ENCODE assay signal across 9 mouse cellular contexts in genomic region chr9:106600546-106600945, GRCm38 (mm10). TPM values are rescaled to one million over a fixed set of nuclear protein-coding genes. Genes with fewer than 3 reads are reported as not detected.
A peak's percentile ranks its signal among the peaks of the same experiment; 100 is the strongest.
DNase-seq lines count a peak whose midpoint lies in the region; ATAC-seq and TF ChIP-seq lines count a peak whose summit lies in the region.
"Had no signal": no experiment of that assay in that cellular context is flagged by ENCODE, and none has a peak within 500 bp of the region (broad histone marks: within the 10 kb centered on the region; RNA-seq: fewer than 3 reads in every experiment).

No protein-coding gene starts in this region.

- 22% methylated on average over 8 of the region's 8 CpGs for WGBS in forebrain, embryonic 14.5 days
- 21% methylated on average over 8 of the region's 8 CpGs for WGBS in forebrain, embryonic 15.5 days
- 26% methylated on average over 8 of the region's 8 CpGs for WGBS in liver, postnatal 0 days (ENCODE audit: insufficient replicate concordance)
- 24% methylated on average over 8 of the region's 8 CpGs for WGBS in small intestine, adult 2 months

- no peak overlapping the region for H3K4me2 ChIP-seq in forebrain, embryonic 14.5 days (ENCODE audit: low read length)
- H3K4me2 ChIP-seq in forebrain, embryonic 15.5 days (replicated peaks) = no peak overlapping the region
- no peak overlapping the region for H3K4me2 ChIP-seq in liver, postnatal 0 days (ENCODE audit: low read depth, low read length)

- no peak overlapping the region for H3K27ac ChIP-seq in forebrain, embryonic 14.5 days (ENCODE audit: low read depth, low read length)
- no peak overlapping the region for H3K27ac ChIP-seq in forebrain, embryonic 15.5 days (replicated peaks)
- H3K27ac ChIP-seq in liver, postnatal 0 days (ENCODE audit: low read depth) = no peak overlapping the region
- H3K27ac ChIP-seq in small intestine, adult 2 months (ENCODE audit: insufficient read depth, low read depth, low read length) = no peak overlapping the region

- no peak for TF ChIP-seq POLR2A in small intestine, adult 2 months (IDR thresholded peaks at IDR 0.05; ENCODE audit: low read depth, low read length)

- peak; percentile 81 for TF ChIP-seq CTCF in liver, postnatal 0 days (IDR thresholded peaks at IDR 0.05; ENCODE audit: low read depth)
- peak; percentile 71; the same call in 1 of the 2 replicates for TF ChIP-seq CTCF in small intestine, adult 2 months (IDR thresholded peaks at IDR 0.05; ENCODE audit: extremely low read depth, insufficient read length, insufficient replicate concordance, low read depth, low read length)

- H3K27me3 ChIP-seq in forebrain, embryonic 14.5 days (replicated peaks; ENCODE audit: control insufficient read depth, insufficient read depth, low read length) = no peaks in the 10 kb centered on the region
- no peaks in the 10 kb centered on the region for H3K27me3 ChIP-seq in forebrain, embryonic 15.5 days
- no peaks in the 10 kb centered on the region for H3K27me3 ChIP-seq in liver, postnatal 0 days (ENCODE audit: insufficient read depth, low read length)
- no peaks in the 10 kb centered on the region for H3K27me3 ChIP-seq in small intestine, adult 2 months (ENCODE audit: control insufficient read depth, insufficient read depth, low read length)

- no peaks in the 10 kb centered on the region for H3K36me3 ChIP-seq in forebrain, embryonic 14.5 days (ENCODE audit: control insufficient read depth, insufficient read depth, low read length)
- H3K36me3 ChIP-seq in forebrain, embryonic 15.5 days = no peaks in the 10 kb centered on the region
- no peaks in the 10 kb centered on the region for H3K36me3 ChIP-seq in liver, postnatal 0 days (replicated peaks; ENCODE audit: insufficient read depth, low read length)
- no peaks in the 10 kb centered on the region for H3K36me3 ChIP-seq in small intestine, adult 2 months (ENCODE audit: control insufficient read depth, insufficient read depth, low read length)

- TF ChIP-seq EP300 in liver, postnatal 0 days (IDR thresholded peaks at IDR 0.05; ENCODE audit: low read depth) = no peak

- peak; percentile 79 for DNase-seq in forebrain, embryonic 14.5 days (ENCODE audit: low spot score)
- peak; percentile 8 to 53 for DNase-seq in spleen, postnatal 10 days (ENCODE audit: low spot score in 2 of 2)
- no peak for DNase-seq in spleen, postnatal 36 days (ENCODE audit: low spot score in 2 of 2)
- DNase-seq in cerebellum, adult 8-10 months = peak; percentile 26
- peak; percentile 67 for DNase-seq in induced T-regulatory cell, adult 2 months (ENCODE audit: low read depth)
- peak; percentile 64 for DNase-seq in liver, postnatal 0 days

- H3K9me3 ChIP-seq in forebrain, embryonic 14.5 days (replicated peaks; ENCODE audit: control insufficient read depth, low read length) = no peaks in the 10 kb centered on the region
- no peaks in the 10 kb centered on the region for H3K9me3 ChIP-seq in forebrain, embryonic 15.5 days
- H3K9me3 ChIP-seq in liver, postnatal 0 days (ENCODE audit: low read length) = no peaks in the 10 kb centered on the region

- no peak for ATAC-seq in forebrain, embryonic 14.5 days
- no peak for ATAC-seq in forebrain, embryonic 15.5 days (replicated peaks)
- ATAC-seq in liver, postnatal 0 days = no peak

- no peaks in the 10 kb centered on the region for H3K4me1 ChIP-seq in forebrain, embryonic 14.5 days (ENCODE audit: control insufficient read depth, insufficient read depth, low read length)
- H3K4me1 ChIP-seq in forebrain, embryonic 15.5 days = no peaks in the 10 kb centered on the region
- H3K4me1 ChIP-seq in liver, postnatal 0 days (ENCODE audit: insufficient read depth) = no peaks in the 10 kb centered on the region
- no peaks in the 10 kb centered on the region for H3K4me1 ChIP-seq in small intestine, adult 2 months (ENCODE audit: control insufficient read depth, insufficient read depth, insufficient read length, low read length)

- no peak overlapping the region for H3K4me3 ChIP-seq in forebrain, embryonic 14.5 days (ENCODE audit: low read depth, low read length)
- H3K4me3 ChIP-seq in forebrain, embryonic 15.5 days = no peak overlapping the region
- H3K4me3 ChIP-seq in liver, postnatal 0 days (ENCODE audit: low read depth, low read length) = no peak overlapping the region
- no peak overlapping the region for H3K4me3 ChIP-seq in small intestine, adult 2 months (ENCODE audit: low read depth, low read length)

- H3K9ac ChIP-seq in forebrain, embryonic 14.5 days (ENCODE audit: low read length) = no peak overlapping the region
- no peak overlapping the region for H3K9ac ChIP-seq in forebrain, embryonic 15.5 days (replicated peaks)
- no peak overlapping the region for H3K9ac ChIP-seq in liver, postnatal 0 days (replicated peaks)

RNA-seq across cellular contexts. Expression of gene Iqcf6, which starts 25.8 kb away (rescaled TPM):
- polyA plus RNA-seq in forebrain, embryonic 14.5 days (2014; fragmentation: Nextera tagmentation; extraction: Ambion mirVana) = not detected in 2 replicates
- polyA plus RNA-seq in forebrain, embryonic 15.5 days (2015; fragmentation: Nextera tagmentation; extraction: Ambion mirVana) = not detected in 2 replicates
- polyA plus RNA-seq in liver, postnatal 0 days (2015; fragmentation: Nextera tagmentation; extraction: Ambion mirVana) = not detected in 2 replicates
- not detected in 2 replicates for polyA plus RNA-seq in small intestine, adult 2 months (2012; rRNA removed)
- polyA plus RNA-seq: stomach, embryonic 16.5 days had no signal

RNA-seq across cellular contexts. Expression of gene Iqcf4, which starts 29.8 kb away (rescaled TPM):
- polyA plus RNA-seq in forebrain, embryonic 14.5 days (2014; fragmentation: Nextera tagmentation; extraction: Ambion mirVana) = not detected in 2 replicates
- polyA plus RNA-seq in forebrain, embryonic 15.5 days (2015; fragmentation: Nextera tagmentation; extraction: Ambion mirVana) = not detected in 2 replicates
- not detected in 2 replicates for polyA plus RNA-seq in liver, postnatal 0 days (2015; fragmentation: Nextera tagmentation; extraction: Ambion mirVana)
- polyA plus RNA-seq in small intestine, adult 2 months (2012; rRNA removed) = not detected in 2 replicates
- polyA plus RNA-seq: stomach, embryonic 16.5 days had no signal

RNA-seq across cellular contexts. Expression of gene Iqcf3, which starts 39.1 kb away (rescaled TPM):
- not detected in 2 replicates for polyA plus RNA-seq in forebrain, embryonic 14.5 days (2014; fragmentation: Nextera tagmentation; extraction: Ambion mirVana)
- polyA plus RNA-seq in forebrain, embryonic 15.5 days (2015; fragmentation: Nextera tagmentation; extraction: Ambion mirVana) = not detected in 2 replicates
- polyA plus RNA-seq in liver, postnatal 0 days (2015; fragmentation: Nextera tagmentation; extraction: Ambion mirVana) = not detected in 2 replicates
- polyA plus RNA-seq in small intestine, adult 2 months (2012; rRNA removed) = not detected in 2 replicates
- polyA plus RNA-seq: stomach, embryonic 16.5 days had no signal

RNA-seq across cellular contexts. Expression of gene Grm2, which starts 55.3 kb away (rescaled TPM):
- polyA plus RNA-seq in forebrain, embryonic 14.5 days (2014; fragmentation: Nextera tagmentation; extraction: Ambion mirVana) = 6.7 and 10.4 TPM in 2 replicates
- polyA plus RNA-seq in forebrain, embryonic 15.5 days (2015; fragmentation: Nextera tagmentation; extraction: Ambion mirVana) = 9.2 and 9.7 TPM in 2 replicates
- polyA plus RNA-seq in liver, postnatal 0 days (2015; fragmentation: Nextera tagmentation; extraction: Ambion mirVana) = not detected in 2 replicates
- 0.14 TPM in 1 of 2 replicates, not detected in the other for polyA plus RNA-seq in small intestine, adult 2 months (2012; rRNA removed)

Comparison
In these comparisons a context has a peak if more than half of its experiments do, and no peak if none do; other contexts are left out.
1. DNase-seq: peak in forebrain, embryonic 14.5 days (single experiment), spleen, postnatal 10 days (2 of 2), cerebellum, adult 8-10 months (single experiment), induced T-regulatory cell, adult 2 months (single experiment) and liver, postnatal 0 days (single experiment); none in spleen, postnatal 36 days (0 of 2).